Mouse (Mus musculus) adrenal gland, adult (tissue): ENCODE results near the gene Rnf208.
A peak's percentile ranks its signal among the peaks of the same experiment; 100 is the strongest.

Source experiments
- DNase-seq, 2 experiments: peaks; one replicate each; pipeline ENCODE4 v3.0.0; 2022 to 2023; ENCODE audit warnings: low spot score in 1 of 2; ENCODE audit not compliant: inconsistent age in 2 of 2

Gene Rnf208

GRCm38 (mm10) chr2:25224492-25224765 lies 17.6 kb upstream of the Rnf208 start, which contains the start of gene Tubb4b:
Gene Tubb4b, minus strand, starts transcription at chr2:25224702.
- no peak for DNase-seq

- peak; percentile 99 for DNase-seq
These were observed 17.0 kb upstream of the Rnf208 start for GRCm38 (mm10) chr2:25224766-25225752.

DNA sequence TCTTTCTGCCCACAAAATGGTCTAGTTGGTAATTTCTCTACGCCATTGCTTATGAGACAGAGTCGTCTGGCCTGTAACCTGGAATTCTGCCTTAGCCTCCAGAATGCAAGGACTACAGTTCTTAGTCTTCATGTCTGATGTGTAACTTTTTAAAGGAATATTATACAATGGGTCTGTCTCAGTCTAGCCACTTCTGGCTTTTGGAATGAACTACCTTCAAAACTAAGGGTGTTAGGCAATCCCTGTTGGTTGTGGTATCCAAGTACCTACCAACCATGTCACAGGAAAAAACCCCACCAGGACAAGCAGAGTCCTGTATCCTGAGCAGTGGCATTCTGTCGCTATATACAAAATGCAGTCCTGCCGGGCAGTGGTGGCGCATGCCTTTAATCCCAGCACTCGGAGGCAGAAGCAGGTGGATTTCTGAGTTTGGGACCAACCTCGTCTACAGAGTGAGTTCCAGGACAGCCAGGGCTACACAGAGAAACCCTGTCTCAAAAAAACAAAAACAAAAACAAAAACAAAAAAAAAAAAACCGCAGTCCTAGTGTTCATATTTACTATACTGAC lies 16.2 kb upstream of the Rnf208 start:
- peak in 1 of 2 experiments; percentile 51 for DNase-seq

DNA sequence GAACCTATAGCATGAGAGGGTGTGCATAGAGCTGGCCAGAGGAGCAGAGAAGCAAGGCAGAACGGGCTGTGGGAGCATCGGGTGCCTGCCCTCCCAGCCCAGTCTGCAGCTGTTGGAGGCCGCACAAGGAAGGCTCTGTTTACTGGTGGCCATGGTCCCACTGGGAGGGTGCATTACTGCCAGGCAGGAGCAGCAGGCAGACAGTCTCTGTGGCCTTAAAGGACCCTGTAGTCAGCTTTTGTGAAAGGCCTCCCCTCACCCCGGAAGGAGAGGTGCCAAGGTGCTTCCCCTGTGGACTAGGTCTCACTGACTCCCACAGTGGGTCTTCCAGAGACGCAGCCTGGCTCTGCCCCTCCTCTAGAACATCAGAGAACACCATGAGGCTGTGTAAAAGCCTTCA lies 15.2 kb upstream of the Rnf208 start:
- peak in 1 of 2 experiments; percentile 48 for DNase-seq

GRCm38 (mm10) chr2:25227406-25227805 lies 14.6 kb upstream of the Rnf208 start:
- DNase-seq, result no peak

DNA sequence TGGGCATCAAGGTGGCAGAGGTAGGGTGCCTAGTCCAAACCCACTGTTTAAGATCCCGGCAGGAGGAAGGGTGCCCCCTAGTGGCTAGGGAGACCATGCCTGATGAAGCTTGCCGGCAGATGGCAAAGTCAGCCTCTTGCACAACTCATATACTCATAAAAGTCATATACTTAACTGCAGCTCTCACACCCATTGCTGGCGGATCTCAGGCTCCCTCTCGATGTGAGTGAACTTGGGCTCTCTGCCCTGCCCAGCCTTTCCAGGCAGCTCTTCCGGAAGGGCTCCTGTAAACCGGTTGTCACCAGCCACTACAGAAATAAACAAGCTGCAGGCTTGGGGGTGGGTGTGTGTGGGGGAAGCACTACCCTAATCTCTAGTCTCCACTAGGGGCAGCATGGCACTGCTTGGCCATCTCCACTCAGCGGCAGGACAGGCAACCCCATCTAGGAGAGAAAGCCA lies 13.6 kb upstream of the Rnf208 start:
- DNase-seq, result peak; percentile 89 to 96

- DNase-seq, result peak in 1 of 2 experiments; percentile 47
These were observed 13.0 kb upstream of the Rnf208 start for GRCm38 (mm10) chr2:25228995-25229530.

DNA sequence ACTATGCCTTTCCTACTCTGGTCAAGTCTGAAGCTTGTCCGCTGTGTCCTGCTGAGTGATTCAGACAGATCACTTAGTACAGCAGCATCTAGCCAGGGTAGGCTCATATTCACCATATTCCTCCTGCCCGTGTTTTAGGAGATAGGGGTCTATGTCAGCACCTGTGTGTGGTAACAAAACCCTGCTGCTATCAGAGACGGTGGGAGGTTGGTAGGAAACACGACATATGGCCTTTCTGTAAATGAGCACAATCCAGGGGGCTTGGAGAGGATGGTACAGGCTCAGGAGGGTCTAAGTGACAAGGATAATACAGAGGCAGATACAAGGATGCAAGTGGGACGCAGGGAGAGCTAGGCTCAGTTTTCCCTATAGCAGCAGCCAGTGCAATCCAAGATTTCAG lies 12.5 kb upstream of the Rnf208 start:
- no peak for DNase-seq

DNA sequence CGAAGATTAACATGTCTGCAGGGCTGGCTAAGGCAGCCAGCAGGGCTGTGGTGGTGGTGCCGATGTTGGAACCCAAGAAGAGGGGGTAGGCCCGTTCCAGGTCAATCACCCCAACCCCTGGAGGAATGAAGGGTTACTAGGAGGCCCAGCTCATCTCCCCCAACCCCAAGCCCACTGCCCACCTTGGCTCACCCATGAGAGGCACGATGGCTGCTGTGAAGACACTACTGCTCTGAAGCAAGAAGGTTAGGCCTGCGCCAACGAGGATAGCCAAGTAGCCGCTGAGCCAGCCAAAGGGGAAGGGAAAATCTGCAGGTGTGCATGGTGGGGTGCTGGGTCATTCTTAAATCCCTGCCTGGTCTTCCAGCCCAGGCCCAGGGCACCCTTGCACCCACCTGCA lies 11.5 kb upstream of the Rnf208 start:
- DNase-seq, result no peak

DNA sequence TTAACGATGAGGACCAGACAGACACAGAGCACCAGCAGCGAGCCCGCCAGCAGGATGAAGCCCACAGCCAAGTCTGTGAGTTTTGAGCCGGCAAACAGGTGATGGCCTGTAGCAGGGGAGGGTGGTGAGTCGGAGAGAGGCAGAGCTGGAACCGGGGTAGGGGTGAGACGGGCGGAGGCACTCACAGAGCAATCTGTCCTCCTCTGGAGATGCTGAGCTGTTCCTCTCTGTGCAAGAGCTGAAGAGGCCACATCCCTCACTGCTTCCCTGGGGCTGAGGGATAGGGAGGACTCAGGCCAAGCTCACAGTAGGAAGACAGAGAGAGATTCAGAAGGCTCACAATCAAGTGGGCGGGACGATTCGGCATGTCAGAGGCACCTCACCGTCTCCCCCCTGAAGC lies 11.0 kb upstream of the Rnf208 start:
- DNase-seq, result no peak

- DNase-seq, result no peak
These were observed 8.6 kb upstream of the Rnf208 start for GRCm38 (mm10) chr2:25233421-25233820.

GRCm38 (mm10) chr2:25234050-25234449 lies 8.0 kb upstream of the Rnf208 start, which contains the start of gene Slc34a3:
Gene Slc34a3, minus strand, starts transcription at chr2:25234364.
- DNase-seq, result no peak

DNA sequence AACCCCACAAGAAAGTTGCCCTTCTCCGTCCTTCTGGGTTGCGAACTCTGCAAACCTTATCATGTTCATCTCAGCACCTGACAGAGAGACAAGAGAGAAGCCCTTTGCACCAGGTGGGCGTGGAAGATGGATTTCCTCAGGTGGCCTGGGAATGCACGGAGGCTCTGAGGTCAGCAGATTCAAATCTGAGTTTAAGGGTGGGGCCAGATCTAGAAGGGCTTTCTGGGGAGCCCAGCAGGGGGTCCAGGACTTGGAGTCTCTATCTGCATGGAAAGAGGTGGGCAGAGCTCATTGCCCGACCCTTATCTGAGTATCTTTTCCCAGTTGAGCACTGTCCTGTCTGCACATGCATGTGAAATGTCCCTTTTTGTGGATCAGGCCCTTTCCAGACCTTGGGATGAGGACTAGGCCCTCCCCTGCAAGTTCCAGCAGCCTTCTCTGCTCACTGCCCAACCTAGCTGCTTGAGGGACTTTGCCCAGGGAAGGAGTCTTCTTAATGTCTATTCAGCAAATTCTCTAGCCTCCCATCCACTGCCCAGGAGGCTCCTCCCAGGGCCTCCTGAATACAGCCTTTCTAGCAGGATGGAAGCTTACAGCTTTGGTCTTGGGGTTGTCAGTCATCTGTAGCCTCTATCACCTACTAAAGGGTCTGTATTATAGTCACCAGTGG lies 7.4 kb upstream of the Rnf208 start:
- DNase-seq, result no peak

DNA sequence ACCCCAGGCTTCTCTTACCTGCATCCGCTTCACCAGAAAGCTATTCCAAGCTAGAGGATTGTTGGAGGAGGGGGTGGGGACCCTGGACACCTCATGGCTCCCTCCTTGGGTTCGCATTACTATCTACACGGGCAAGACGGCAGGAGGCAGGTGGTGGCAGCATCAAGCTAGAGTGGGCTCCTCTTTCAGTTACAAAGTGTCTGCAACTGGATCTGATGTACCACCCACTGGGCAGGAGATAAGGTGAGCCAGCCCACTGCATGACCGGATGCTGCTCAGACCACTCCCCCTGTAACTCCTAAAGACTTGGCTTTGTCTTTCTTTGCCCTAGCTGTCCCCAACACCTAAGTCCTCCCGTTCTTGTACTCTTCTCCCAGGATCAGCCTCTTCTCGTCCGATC lies 5.4 kb upstream of the Rnf208 start, which contains the start of gene Rnf224:
Rnf224 (minus strand) TSS at position 174 of the 400 bp plus-strand sequence.
- no peak for DNase-seq

DNA sequence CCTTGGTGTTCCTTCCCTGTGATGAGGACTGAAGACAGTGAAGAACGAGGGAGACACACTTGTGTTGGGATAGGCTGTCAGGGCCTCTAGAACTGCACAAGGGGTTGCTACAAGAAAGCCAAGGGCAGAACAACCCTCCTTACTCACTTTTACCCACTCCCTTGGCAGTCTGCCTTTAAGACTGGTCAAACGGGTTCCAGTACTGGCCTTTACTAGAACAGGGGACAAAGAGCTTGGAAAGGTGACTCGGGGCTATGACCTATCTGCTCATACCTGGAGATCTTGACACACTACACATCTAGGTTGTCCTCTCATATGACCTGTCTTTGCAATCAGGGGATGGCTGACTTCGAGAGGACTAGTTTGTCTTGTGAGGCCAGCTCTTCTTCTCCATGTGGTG lies 4.5 kb upstream of the Rnf208 start:
- DNase-seq, result no peak

DNA sequence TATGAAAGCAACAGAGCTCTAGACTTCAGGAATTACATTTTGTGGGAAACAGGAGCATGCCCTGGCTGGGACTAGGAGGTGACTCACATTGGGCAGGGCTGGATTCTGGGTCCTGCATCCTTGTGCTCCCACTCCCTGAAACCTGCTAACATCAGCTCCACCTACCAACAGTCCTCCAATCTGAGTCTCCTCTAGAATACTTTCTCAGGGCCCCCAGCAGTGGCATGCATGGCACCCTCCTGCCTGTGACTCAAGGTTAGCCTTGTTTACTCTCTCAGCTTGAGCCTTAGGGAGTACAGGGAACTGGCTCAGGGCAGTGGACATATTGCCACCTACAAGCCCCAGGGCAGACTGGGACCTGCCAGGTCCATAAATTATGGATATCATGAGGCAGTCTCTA lies 3.9 kb upstream of the Rnf208 start:
- DNase-seq, result no peak

- DNase-seq, result peak in 1 of 2 experiments; percentile 53
These were observed 2.3 kb upstream of the Rnf208 start for GRCm38 (mm10) chr2:25239766-25240165.

DNA sequence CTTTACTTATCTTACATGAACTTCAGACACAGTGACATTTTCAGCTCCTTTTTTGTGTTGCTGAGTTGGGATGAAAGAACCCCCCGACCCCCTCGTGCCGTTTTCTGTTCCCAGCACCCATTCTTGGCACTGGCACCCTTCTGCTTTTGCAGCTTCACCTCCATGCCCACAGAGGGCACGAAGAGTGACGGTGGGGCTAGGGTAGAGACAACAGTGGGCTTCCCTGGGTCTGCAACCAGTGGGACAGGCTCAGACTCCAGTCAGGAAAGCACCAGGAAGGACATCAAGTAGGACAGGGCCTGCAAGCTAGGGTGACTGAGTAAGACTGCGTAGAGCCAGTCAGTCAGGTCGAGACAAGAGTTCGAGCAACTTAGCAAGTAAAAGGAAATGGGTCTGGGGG lies 1.7 kb upstream of the Rnf208 start:
- peak in 1 of 2 experiments; percentile 25 for DNase-seq

DNA sequence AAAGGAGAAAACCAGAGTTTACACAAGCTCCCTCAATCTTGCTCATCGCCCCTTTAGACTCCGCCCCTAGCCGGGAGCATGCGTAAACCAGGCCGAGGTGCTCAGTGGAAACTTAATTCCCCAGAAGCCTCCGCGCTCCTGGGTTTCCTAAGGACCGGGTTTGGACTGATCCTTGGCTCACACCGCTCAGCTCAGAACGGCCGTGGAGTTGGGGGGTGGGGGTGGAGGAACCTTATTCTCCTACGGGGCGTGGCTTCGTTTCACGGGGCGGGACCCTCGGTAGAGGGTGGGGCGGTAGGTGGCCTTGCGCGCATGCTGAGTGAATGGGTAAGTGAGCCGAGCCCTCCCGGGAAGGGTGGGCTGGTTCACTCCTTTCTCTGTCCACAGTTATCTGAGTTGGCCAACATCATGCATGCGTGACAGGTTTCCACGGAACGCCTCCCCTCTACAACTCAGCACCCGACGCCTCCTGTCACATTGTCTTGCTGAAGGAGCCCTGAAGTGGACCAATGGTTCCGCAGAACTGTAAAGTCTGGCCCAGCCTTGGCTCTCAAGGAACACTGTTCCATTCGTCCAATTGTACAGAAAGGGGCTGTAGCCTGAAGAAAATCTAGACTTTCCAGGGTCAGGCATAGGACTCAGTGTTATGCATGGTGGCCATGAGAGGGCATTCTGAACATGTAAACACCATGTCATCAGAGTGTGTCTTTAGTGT lies 1.2 kb upstream of the Rnf208 start:
- peak; percentile 80 to 91 for DNase-seq

GRCm38 (mm10) chr2:25241438-25241775 lies 648 bp upstream of the Rnf208 start:
- peak in 1 of 2 experiments; percentile 47 for DNase-seq

GRCm38 (mm10) chr2:25243342-25243741 lies 1.3 kb downstream of the Rnf208 start:
- DNase-seq, result no peak
